In genomic region chr2:121806171-121806943, GRCm38 (mm10) we compare ENCODE assay signal across 9 mouse cellular contexts. TPM values are rescaled to one million over a fixed set of nuclear protein-coding genes. Genes with fewer than 3 reads are reported as not detected.
DNase-seq lines count a peak whose midpoint lies in the region; ATAC-seq and TF ChIP-seq lines count a peak whose summit lies in the region.
"Had no signal": no experiment of that assay in that cellular context is flagged by ENCODE, and none has a peak within 500 bp of the region (broad histone marks: within the 10 kb centered on the region; RNA-seq: fewer than 3 reads in every experiment).

No protein-coding gene starts in this region.

- under 1% methylated on average over 75 of the region's 90 CpGs for WGBS in lung, embryonic 14.5 days
- under 1% methylated on average over 83 of the region's 90 CpGs for WGBS in embryonic facial prominence, embryonic 13.5 days
- WGBS in hindbrain, embryonic 13.5 days: under 1% methylated on average over 57 of the region's 90 CpGs
- under 1% methylated on average over 56 of the region's 90 CpGs for WGBS in limb, embryonic 14.5 days

- peak overlapping the region; percentile 78 for H3K4me2 ChIP-seq in lung, embryonic 14.5 days
- peak overlapping the region; percentile 91 for H3K4me2 ChIP-seq in embryonic facial prominence, embryonic 13.5 days
- peak overlapping the region; percentile 85 for H3K4me2 ChIP-seq in hindbrain, embryonic 13.5 days
- peak overlapping the region; percentile 76 for H3K4me2 ChIP-seq in limb, embryonic 14.5 days (replicated peaks; ENCODE audit: low read depth, low read length, severe bottlenecking)

- H3K9ac ChIP-seq in lung, embryonic 14.5 days: peak overlapping the region; percentile 53
- H3K9ac ChIP-seq in embryonic facial prominence, embryonic 13.5 days: peak overlapping the region; percentile 66
- peak overlapping the region; percentile 98 for H3K9ac ChIP-seq in hindbrain, embryonic 13.5 days
- H3K9ac ChIP-seq in limb, embryonic 14.5 days (ENCODE audit: low read depth, low read length, severe bottlenecking): peak overlapping the region; percentile 50

- H3K27me3 ChIP-seq in lung, embryonic 14.5 days (ENCODE audit: insufficient read depth, low read length): peaks cover 31% of the 10 kb centered on the region
- peaks cover 49% of the 10 kb centered on the region for H3K27me3 ChIP-seq in embryonic facial prominence, embryonic 13.5 days
- H3K27me3 ChIP-seq in hindbrain, embryonic 13.5 days: 0 out of 2 replicates have a peak, but pooled peaks cover 6% of the 10 kb centered on the region
- peaks cover 23% of the 10 kb centered on the region; the same call in 1 of the 2 replicates for H3K27me3 ChIP-seq in limb, embryonic 14.5 days (ENCODE audit: control insufficient read depth, insufficient read depth, low read length)

- peak overlapping the region; percentile 66 for H3K4me3 ChIP-seq in lung, embryonic 14.5 days (ENCODE audit: low read depth, low read length)
- H3K4me3 ChIP-seq in embryonic facial prominence, embryonic 13.5 days: peak overlapping the region; percentile 71
- H3K4me3 ChIP-seq in hindbrain, embryonic 13.5 days: peak overlapping the region; percentile 86
- H3K4me3 ChIP-seq in limb, embryonic 14.5 days (replicated peaks; ENCODE audit: low read length): peak overlapping the region; percentile 66

- no peaks in the 10 kb centered on the region for H3K36me3 ChIP-seq in lung, embryonic 14.5 days (ENCODE audit: insufficient read depth)
- no peaks in the 10 kb centered on the region for H3K36me3 ChIP-seq in embryonic facial prominence, embryonic 13.5 days
- H3K36me3 ChIP-seq in hindbrain, embryonic 13.5 days: no peaks in the 10 kb centered on the region
- no peaks in the 10 kb centered on the region for H3K36me3 ChIP-seq in limb, embryonic 14.5 days (ENCODE audit: control insufficient read depth, insufficient read depth, low read length)

- DNase-seq in lung, embryonic 14.5 days: peak; percentile 35
- no peak for DNase-seq in lung, postnatal 10 days
- DNase-seq in adrenal gland, postnatal 10 days: peak; percentile 56
- DNase-seq in limb, embryonic 14.5 days (ENCODE audit: low spot score): no peak
- DNase-seq in retina, embryonic 14.5 days (ENCODE audit: low spot score): peak; percentile 72

- H3K9me3 ChIP-seq in lung, embryonic 14.5 days (ENCODE audit: low read depth, low read length): no peaks in the 10 kb centered on the region
- no peaks in the 10 kb centered on the region for H3K9me3 ChIP-seq in embryonic facial prominence, embryonic 13.5 days
- H3K9me3 ChIP-seq in hindbrain, embryonic 13.5 days: no peaks in the 10 kb centered on the region
- H3K9me3 ChIP-seq in limb, embryonic 14.5 days (ENCODE audit: control insufficient read depth, low read length): no peaks in the 10 kb centered on the region

- peak; percentile 81 for ATAC-seq in lung, embryonic 14.5 days (ENCODE audit: insufficient read depth)
- peak; percentile 88 for ATAC-seq in embryonic facial prominence, embryonic 13.5 days (ENCODE audit: insufficient number of reproducible peaks, insufficient read depth, low FRiP score, low TSS enrichment, low read depth)
- peak; percentile 86 for ATAC-seq in hindbrain, embryonic 13.5 days (ENCODE audit: low FRiP score)
- peak; percentile 80 for ATAC-seq in limb, embryonic 14.5 days (ENCODE audit: low FRiP score, low read depth)
- ATAC-seq in activated CD4-positive, CD25-positive, alpha-beta regulatory T cell, adult 4 months: no peak

- H3K4me1 ChIP-seq in lung, embryonic 14.5 days (ENCODE audit: insufficient read depth): no peaks in the 10 kb centered on the region
- H3K4me1 ChIP-seq in embryonic facial prominence, embryonic 13.5 days: peaks cover 16% of the 10 kb centered on the region
- H3K4me1 ChIP-seq in hindbrain, embryonic 13.5 days (replicated peaks): peaks cover 17% of the 10 kb centered on the region
- H3K4me1 ChIP-seq in limb, embryonic 14.5 days (ENCODE audit: control insufficient read depth, insufficient read depth, low read length): 0 out of 2 replicates have a peak, but pooled peaks cover 5% of the 10 kb centered on the region

- H3K27ac ChIP-seq in lung, embryonic 14.5 days (ENCODE audit: low read depth): peak overlapping the region; percentile 58
- H3K27ac ChIP-seq in embryonic facial prominence, embryonic 13.5 days: peak overlapping the region; percentile 51; the same call in 1 of the 2 replicates
- peak overlapping the region; percentile 99 for H3K27ac ChIP-seq in hindbrain, embryonic 13.5 days
- H3K27ac ChIP-seq in limb, embryonic 14.5 days (replicated peaks; ENCODE audit: low read depth, low read length): no peak overlapping the region

- no peak for TF ChIP-seq POLR2A in limb, embryonic 14.5 days (IDR thresholded peaks at IDR 0.05; ENCODE audit: borderline replicate concordance, extremely low read depth, insufficient read depth, insufficient read length)

- TF ChIP-seq CTCF in lung, embryonic 14.5 days (IDR thresholded peaks at IDR 0.05; ENCODE audit: low read depth): no peak

RNA-seq across cellular contexts. Expression of gene Frmd5, which starts 0.5 kb away (rescaled TPM):
- 2.8 and 4.0 TPM in 2 replicates for polyA plus RNA-seq in lung, embryonic 14.5 days (2014; fragmentation: Nextera tagmentation; extraction: Ambion mirVana)
- 10 to 100 TPM; 61.2 to 62.7 TPM for total RNA-seq in adrenal gland, postnatal 10 days (2021)
- 2.3 and 3.1 TPM in 2 replicates for polyA plus RNA-seq in embryonic facial prominence, embryonic 13.5 days (2015; fragmentation: Nextera tagmentation; extraction: Ambion mirVana)
- polyA plus RNA-seq in hindbrain, embryonic 13.5 days (2015; fragmentation: Nextera tagmentation; extraction: Ambion mirVana): 28.8 and 33.0 TPM in 2 replicates
- 1.8 and 2.2 TPM in 2 replicates for polyA plus RNA-seq in limb, embryonic 14.5 days (2012; rRNA removed)
- 0.78 and 1.3 TPM in 2 replicates for polyA plus RNA-seq in limb, embryonic 14.5 days (2014; fragmentation: Nextera tagmentation; extraction: Ambion mirVana)
- polyA plus RNA-seq in activated CD4-positive, CD25-positive, alpha-beta regulatory T cell, adult 4 months (2017; shearing (Covaris generic)): under 1 TPM; 0.22 to 0.60 TPM
- total RNA-seq: common myeloid progenitor, adult 5-6 weeks had no signal

Comparison
In these comparisons a context has a peak if more than half of its experiments do, and no peak if none do; other contexts are left out.
1. DNase-seq: peak in lung, embryonic 14.5 days (single experiment), adrenal gland, postnatal 10 days (single experiment) and retina, embryonic 14.5 days (single experiment); none in lung, postnatal 10 days (single experiment) and limb, embryonic 14.5 days (single experiment).
2. Peak in every context shown above with its lines, with median percentiles within 50 percentile points of each other: H3K4me2 ChIP-seq, H3K4me3 ChIP-seq and H3K9ac ChIP-seq.